Mouse (Mus musculus) forebrain, embryonic 11.5 days (tissue): ENCODE results near the gene Impad1. TPM values are rescaled to one million over a fixed set of nuclear protein-coding genes. Genes with fewer than 3 reads are reported as not detected.

Source experiments
- ATAC-seq: fragments of 200-750 bp; cut with Nextera tagmentation; replicated peaks from 2 replicates; pipeline ENCODE4 v1.8.0; 2017; ENCODE audit warnings: moderate TSS enrichment; ENCODE audit not compliant: low FRiP score
- DNase-seq: peaks from one replicate; pipeline ENCODE4 v3.0.0-alpha.2; 2017; ENCODE audit warnings: low spot score
- H3K27ac ChIP-seq: fragments of 300-500 bp; sonication (generic); 2 replicates; pipeline ENCODE4 v1.5.1; 2014; ENCODE audit warnings: low read depth, low read length
- H3K27me3 ChIP-seq: fragments of 300-500 bp; sonication (generic); 2 replicates; pipeline ENCODE4 v1.6.1; 2014; ENCODE audit warnings: mild to moderate bottlenecking, low read length, mixed read lengths; ENCODE audit not compliant: control insufficient read depth, insufficient read depth
- H3K36me3 ChIP-seq: fragments of 300-500 bp; sonication (generic); 2 replicates; pipeline ENCODE4 v1.6.1; 2014; ENCODE audit warnings: mild to moderate bottlenecking, low read length, moderate library complexity, mixed read lengths; ENCODE audit not compliant: control insufficient read depth, insufficient read depth
- H3K4me1 ChIP-seq: fragments of 300-500 bp; sonication (generic); replicated peaks from 2 replicates; pipeline ENCODE4 v1.6.1; 2014; ENCODE audit warnings: low read length, mixed read lengths; ENCODE audit not compliant: control insufficient read depth, insufficient read depth
- H3K4me2 ChIP-seq: fragments of 300-500 bp; sonication (generic); 2 replicates; pipeline ENCODE4 v1.6.1; 2014; ENCODE audit warnings: low read depth, mild to moderate bottlenecking, low read length, moderate library complexity, mixed read lengths; ENCODE audit not compliant: severe bottlenecking
- H3K4me3 ChIP-seq: fragments of 300-500 bp; sonication (generic); 2 replicates; pipeline ENCODE4 v1.5.1; 2014; ENCODE audit warnings: low read depth, low read length
- H3K9ac ChIP-seq: fragments of 300-500 bp; sonication (generic); 2 replicates; pipeline ENCODE4 v1.6.1; 2014; ENCODE audit warnings: low read length
- H3K9me3 ChIP-seq: fragments of 300-500 bp; sonication (generic); 2 replicates; pipeline ENCODE4 v1.6.1; 2016; ENCODE audit warnings: low read length, mixed read lengths; ENCODE audit not compliant: control insufficient read depth
- WGBS: fragments of 180-500 bp; shearing (Covaris S2); extraction: QIAGEN DNeasy Blood & Tissue Kit; methylation state at CpG from one replicate; pipeline ENCODE4 v1.1.7; 2014; 5-methylcytosine and 5-hydroxymethylcytosine counted together
- polyA plus RNA-seq: library from polyadenylated mRNA; unstranded; fragments of >200 nt; fragmentation: Nextera tagmentation; extraction: Ambion mirVana; gene quantifications from 2 replicates; pipeline ENCODE4 v1.2.1, GENCODE M21; 2014

The Impad1 gene
- 49.1 and 55.7 TPM in 2 replicates for polyA plus RNA-seq

DNA sequence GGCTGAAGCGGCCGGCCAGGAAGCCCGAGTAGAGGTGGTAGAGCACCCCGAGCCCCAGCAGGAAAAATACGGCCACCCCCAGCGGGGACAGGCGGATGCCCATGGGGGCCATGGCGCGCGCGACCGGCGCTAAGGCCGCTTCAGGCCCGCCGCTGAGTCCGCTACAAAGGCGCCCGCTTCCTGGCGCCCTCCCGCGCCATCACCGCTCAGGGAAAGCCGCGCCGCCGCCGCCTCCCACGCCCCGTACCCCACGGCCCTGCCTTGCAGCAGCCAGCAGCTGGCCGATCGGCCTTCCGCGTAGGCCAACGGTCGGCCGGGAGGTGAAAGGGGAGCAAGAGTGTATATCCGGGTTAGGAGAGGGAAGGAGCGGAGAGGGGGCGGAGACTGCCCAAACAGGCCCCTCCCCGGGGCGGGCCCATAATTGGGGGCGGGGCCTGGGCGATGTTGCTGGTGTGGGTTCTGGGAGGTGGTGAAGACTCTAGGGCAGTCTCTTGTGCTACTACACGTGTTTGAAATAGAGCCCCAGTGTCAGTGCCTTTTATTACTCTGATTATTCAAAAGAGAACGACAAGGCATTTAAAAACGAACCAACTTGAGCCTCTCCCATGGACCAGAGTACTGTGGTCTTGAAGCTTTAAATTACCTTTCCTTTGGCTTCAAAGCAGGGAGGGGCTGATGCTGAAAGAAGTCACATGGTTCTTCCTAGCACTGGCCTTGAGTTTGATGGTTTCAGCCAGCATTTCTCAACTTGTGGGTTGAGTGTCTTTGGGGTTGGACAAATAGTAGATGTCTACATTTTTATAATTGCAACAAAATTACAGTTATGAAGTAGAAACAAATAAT lies at the start of gene Impad1:
Gene Impad1, minus strand, starts transcription at position 364 of the 843 bp plus-strand sequence.
- peak; percentile 97 for ATAC-seq
- peak within 1 kb of the TSS; percentile 94 for H3K9ac ChIP-seq
- H3K4me2 ChIP-seq, result peak within 1 kb of the TSS; percentile 51
- DNase-seq, result peak; percentile 93
- H3K9me3 ChIP-seq, result no peaks in the 10 kb centered on the region
- no peaks in the 10 kb centered on the region for H3K4me1 ChIP-seq
- WGBS, result under 1% methylated on average over 48 of the region's 48 CpGs
- peak within 1 kb of the TSS; percentile 62 for H3K27ac ChIP-seq
- H3K36me3 ChIP-seq, result no peaks in the 10 kb centered on the region; the same call in 1 of the 2 replicates
- no peaks in the 10 kb centered on the region for H3K27me3 ChIP-seq
- peak within 1 kb of the TSS; percentile 93 for H3K4me3 ChIP-seq

- no peak overlapping the region for H3K4me2 ChIP-seq
- H3K36me3 ChIP-seq, result no peaks in the 10 kb centered on the region
- ATAC-seq (no peak), DNase-seq (no peak)
- H3K27me3 ChIP-seq, result no peaks in the 10 kb centered on the region
- H3K4me3 ChIP-seq, result no peak overlapping the region
- H3K9me3 ChIP-seq, result no peaks in the 10 kb centered on the region
- 24% methylated on average over 1 of the region's 1 CpGs for WGBS
- no peaks in the 10 kb centered on the region for H3K4me1 ChIP-seq
- H3K27ac ChIP-seq, result no peak overlapping the region
- no peak overlapping the region for H3K9ac ChIP-seq
Measured at GRCm38 (mm10) chr4:4840145-4840544, 47.0 kb upstream of the Impad1 start.

GRCm38 (mm10) chr4:4833789-4834295 lies 40.7 kb upstream of the Impad1 start:
- no peak for DNase-seq

GRCm38 (mm10) chr4:4828131-4828530 lies 35.0 kb upstream of the Impad1 start:
- Histone ChIP-seq H3K27me3 (no peaks in the 10 kb centered on the region), H3K4me2 (no peak overlapping the region), H3K4me3 (no peak overlapping the region), H3K36me3 (no peaks in the 10 kb centered on the region), H3K9ac (no peak overlapping the region), H3K4me1 (no peaks in the 10 kb centered on the region), H3K9me3 (no peaks in the 10 kb centered on the region), H3K27ac (no peak overlapping the region)
- DNase-seq (no peak), ATAC-seq (no peak)
- WGBS, result 67% methylated on average over 2 of the region's 2 CpGs

More at GRCm38 (mm10) chr4:4833789-4834295, 40.7 kb upstream of the Impad1 start:
- Histone ChIP-seq H3K9me3 (no peaks in the 10 kb centered on the region), H3K9ac (no peak overlapping the region), H3K4me2 (no peak overlapping the region), H3K27me3 (no peaks in the 10 kb centered on the region), H3K4me3 (no peak overlapping the region), H3K27ac (no peak overlapping the region), H3K36me3 (no peaks in the 10 kb centered on the region), H3K4me1 (no peaks in the 10 kb centered on the region)
- 84% methylated on average over 5 of the region's 5 CpGs for WGBS
- ATAC-seq, result no peak

GRCm38 (mm10) chr4:4822119-4822518 lies 29.0 kb upstream of the Impad1 start:
- H3K27ac ChIP-seq, result no peak overlapping the region
- H3K9ac ChIP-seq, result no peak overlapping the region
- H3K4me1 ChIP-seq, result no peaks in the 10 kb centered on the region
- no peak overlapping the region for H3K4me2 ChIP-seq
- ATAC-seq (no peak), DNase-seq (no peak)
- H3K36me3 ChIP-seq, result no peaks in the 10 kb centered on the region
- H3K27me3 ChIP-seq, result no peaks in the 10 kb centered on the region
- H3K9me3 ChIP-seq, result no peaks in the 10 kb centered on the region
- H3K4me3 ChIP-seq, result no peak overlapping the region
- WGBS, result 93% methylated on average over 1 of the region's 1 CpGs

DNA sequence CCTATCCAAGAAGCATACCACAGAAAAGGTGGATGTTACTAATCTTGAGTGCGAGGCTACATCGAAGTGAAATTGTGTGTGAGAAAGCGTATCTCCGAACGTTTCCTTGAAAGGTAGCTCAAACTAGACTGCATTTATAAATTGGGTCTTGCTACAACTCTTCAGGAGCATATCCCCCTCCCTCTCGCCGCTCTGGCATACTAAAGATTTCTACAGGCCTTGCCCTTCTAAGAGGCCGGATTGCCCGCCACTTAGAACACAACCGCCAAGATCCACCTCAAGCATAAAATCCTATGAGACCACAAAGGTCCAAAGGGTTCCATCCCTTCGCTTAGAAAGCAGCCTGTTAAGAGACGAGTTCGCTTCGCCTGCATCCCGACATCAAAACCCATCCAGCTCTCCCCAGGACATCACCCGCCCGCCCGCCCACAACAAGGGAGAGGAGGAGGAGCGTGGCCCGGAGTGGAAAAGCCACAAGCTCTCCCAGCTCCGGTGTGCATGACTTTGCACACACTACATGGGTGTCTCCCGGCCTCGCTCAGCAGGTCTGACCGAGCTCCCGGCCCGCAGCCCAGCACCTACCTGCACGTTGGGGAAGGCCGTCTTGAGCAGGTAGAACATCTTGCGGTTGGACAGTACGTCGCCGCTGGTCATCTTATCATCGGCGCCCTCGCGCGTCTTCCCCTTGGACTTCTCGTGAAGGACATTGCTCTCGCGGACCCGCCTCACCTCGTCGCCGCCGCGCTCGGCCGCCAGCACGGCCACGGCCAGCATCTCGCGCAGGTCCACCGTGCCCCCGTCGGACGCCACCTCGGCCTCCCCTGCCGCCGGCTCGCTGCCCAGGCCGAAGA lies 789 bp downstream of the Impad1 start:
- ATAC-seq, result peak; percentile 76
- peak overlapping the region; percentile 51 for H3K4me2 ChIP-seq
- DNase-seq, result peak; percentile 73
- H3K9ac ChIP-seq, result peak overlapping the region; percentile 94
- H3K9me3 ChIP-seq, result no peaks in the 10 kb centered on the region
- H3K4me3 ChIP-seq, result peak overlapping the region; percentile 93
- no peaks in the 10 kb centered on the region for H3K27me3 ChIP-seq
- H3K36me3 ChIP-seq, result no peaks in the 10 kb centered on the region; the same call in 1 of the 2 replicates
- H3K27ac ChIP-seq, result peak overlapping the region; percentile 62
- H3K4me1 ChIP-seq, result no peaks in the 10 kb centered on the region
- 2% methylated on average over 61 of the region's 61 CpGs for WGBS

GRCm38 (mm10) chr4:4791180-4791579 lies 2.0 kb downstream of the Impad1 start:
- H3K4me1 ChIP-seq, result no peaks in the 10 kb centered on the region
- H3K27me3 ChIP-seq, result no peaks in the 10 kb centered on the region
- H3K36me3 ChIP-seq, result no peaks in the 10 kb centered on the region; the same call in 1 of the 2 replicates
- 93% methylated on average over 1 of the region's 1 CpGs for WGBS
- peak overlapping the region; percentile 93 for H3K4me3 ChIP-seq
- no peak overlapping the region for H3K9ac ChIP-seq
- no peak for DNase-seq
- H3K27ac ChIP-seq, result no peak overlapping the region
- no peak for ATAC-seq
- H3K9me3 ChIP-seq, result no peaks in the 10 kb centered on the region
- peak overlapping the region; percentile 51; the same call in 1 of the 2 replicates for H3K4me2 ChIP-seq

DNA sequence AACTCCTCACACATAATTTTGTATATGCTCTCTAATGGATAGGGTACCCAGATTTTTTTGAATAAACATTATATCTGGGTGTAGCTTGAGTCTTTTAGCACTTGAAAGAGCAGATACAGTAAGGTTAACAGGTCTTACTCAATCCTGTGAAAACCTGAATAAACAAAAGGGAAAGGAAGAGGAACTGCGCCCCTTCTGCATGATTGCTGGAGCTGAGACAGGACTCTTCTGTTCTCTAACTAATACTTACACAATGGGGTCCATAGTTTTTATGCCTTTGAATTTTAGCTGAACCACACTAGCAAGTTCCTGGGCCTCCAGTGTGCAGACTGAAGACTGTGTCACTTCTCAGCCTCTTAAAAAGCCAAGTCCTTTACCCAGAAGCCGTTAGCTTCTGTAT lies 8.0 kb downstream of the Impad1 start:
- Histone ChIP-seq H3K9me3 (no peaks in the 10 kb centered on the region; the same call in 1 of the 2 replicates), H3K4me2 (no peak overlapping the region), H3K27ac (no peak overlapping the region), H3K9ac (no peak overlapping the region), H3K36me3 (no peaks in the 10 kb centered on the region; the same call in 1 of the 2 replicates), H3K4me3 (no peak overlapping the region), H3K27me3 (no peaks in the 10 kb centered on the region), H3K4me1 (no peaks in the 10 kb centered on the region)
- DNase-seq (no peak), ATAC-seq (no peak)
- 90% methylated on average over 2 of the region's 2 CpGs for WGBS
